Mouse (Mus musculus) spleen, postnatal 14 days (tissue): ENCODE measurements around the gene Ddx3y.

ENCODE experiments used
- DNase-seq, 2 experiments: peaks; one replicate each; pipeline ENCODE4 v3.0.0; 2021 to 2022; ENCODE audit warnings: low spot score in 2 of 2

Gene Ddx3y

DNA sequence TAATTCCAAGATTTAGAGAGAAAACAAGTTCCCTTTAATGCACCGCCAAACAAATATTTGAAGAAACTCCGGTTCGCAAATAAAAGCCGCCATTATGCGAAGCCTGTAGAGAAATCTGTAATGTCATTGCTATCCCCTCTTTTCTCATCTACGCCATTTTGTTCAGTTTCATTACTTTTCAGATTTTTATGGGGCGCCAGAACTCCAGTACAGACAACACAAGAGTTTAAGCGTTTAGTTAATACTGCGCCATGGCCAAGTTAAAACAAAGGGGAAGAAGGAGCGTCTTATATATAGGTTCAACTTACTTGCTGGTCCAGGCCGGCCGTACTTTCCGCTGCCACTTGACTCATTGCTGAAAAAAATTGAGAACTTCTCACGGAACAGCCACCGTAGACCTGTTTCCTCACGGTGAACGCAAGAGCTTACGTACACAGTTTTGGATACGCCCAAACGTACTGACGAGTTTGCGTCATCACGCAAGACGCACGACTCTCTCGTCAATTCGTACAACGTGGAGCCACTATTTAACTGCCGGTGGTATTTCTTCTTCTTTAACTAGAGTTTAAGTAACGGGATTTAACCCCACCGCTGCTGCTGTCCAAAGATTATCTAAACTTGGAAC, at the start of gene Ddx3y:
TSS of gene Ddx3y (minus strand) at position 459 of the 625 bp plus-strand sequence.
- peak in 1 of 2 experiments; percentile 37 for DNase-seq

DNA sequence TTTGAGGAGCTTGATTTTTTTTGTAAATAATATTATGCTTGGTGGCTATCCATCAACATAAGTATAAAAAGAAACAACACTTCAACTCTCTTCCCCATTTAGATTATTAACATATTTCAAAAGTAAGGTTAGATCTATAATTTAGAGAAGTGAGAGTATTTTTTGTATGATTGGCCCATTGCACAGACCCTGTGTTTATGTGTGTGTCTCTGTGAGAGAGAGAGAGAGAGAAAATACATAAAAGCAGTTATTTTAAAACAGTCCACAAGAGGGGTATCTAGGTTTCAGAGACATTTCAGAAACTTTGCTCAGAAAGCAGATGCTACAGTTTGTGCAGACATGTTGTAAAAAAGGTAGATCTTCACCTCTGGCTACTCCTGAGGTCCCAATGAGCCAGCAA, 7.3 kb upstream of the Ddx3y start:
- no peak for DNase-seq

DNA sequence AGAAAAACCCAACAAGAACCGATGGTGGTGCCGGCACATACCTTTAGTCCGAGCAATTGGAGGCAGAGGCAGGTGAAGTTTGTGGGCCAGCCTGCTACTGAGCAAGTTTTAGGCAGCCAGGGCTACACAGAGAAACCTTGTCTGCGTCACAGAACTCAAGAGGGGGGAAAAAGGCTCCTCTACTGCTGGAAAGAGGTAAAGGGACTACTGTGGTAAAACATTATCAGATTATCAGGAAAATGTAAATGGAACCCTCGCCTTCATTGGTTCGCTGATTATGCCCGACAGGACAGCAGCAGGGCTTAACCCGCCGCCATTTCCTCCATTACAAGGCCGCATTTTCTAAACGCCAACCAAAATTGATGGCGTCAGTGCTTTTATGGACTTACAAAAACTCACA, 694 bp downstream of the Ddx3y start:
- no peak for DNase-seq

DNA sequence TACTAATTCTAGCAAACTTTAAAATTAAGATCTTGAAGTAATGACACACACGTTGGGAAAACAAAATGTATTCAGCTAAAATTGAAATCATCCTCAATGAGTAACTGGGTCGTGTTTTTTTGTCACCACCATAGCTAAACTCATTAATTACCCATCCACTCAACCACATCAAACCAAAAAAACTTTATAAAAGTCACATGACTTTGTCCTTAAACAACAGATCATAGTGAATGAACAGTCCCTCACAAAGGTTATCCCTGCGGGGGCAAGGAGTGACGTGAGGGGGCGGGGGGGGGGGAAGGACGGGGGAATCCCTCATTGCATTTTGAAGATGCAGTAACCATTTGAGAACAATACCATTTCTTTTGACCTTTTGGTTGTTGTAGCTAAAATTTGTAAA, 40.3 kb downstream of the Ddx3y start:
- DNase-seq = no peak

DNA sequence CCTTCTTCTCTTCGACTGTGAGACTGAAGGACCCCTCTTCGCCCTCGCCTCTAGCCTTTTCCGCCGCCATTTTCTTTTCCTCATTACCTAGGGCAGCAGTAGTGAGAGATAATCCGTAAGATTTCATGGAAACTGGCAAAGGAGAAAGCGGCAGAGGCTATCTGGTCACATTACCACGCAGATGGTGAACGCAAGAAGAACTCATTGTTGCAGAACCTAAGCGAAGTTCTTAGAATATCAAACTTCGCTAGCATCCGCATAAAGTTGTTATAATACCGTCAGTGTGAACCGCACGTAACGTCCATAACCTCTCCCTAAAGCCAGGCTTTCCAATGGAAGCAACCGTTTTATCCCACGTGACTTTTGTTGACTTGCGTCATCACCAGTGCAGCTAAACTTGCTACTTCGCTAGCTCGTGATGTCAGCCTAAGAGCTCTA, 41.0 kb downstream of the Ddx3y start, which contains the start of gene Uty:
TSS of gene Uty (minus strand) at position 334 of the 438 bp plus-strand sequence.
- peak in 1 of 2 experiments; percentile 16 for DNase-seq

DNA sequence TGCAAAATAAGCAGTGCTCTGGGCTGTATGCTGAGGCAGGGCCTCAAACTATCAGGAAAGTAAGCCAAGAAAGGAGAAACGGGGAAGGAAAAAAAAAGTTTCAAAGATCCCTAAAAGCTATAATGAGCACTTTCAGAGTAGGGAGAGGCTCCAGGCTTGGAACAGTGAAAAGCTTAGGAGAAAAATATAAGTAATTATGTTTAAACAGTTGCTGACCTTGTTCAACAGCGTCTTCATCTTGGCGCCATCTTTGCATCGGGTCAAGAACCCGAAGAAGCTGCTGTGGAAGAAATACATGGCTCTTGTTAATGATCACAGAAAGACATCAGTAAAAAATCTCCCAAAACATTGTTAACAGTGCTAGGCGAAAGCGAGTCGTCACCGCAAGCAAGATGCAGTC, 41.5 kb downstream of the Ddx3y start:
- no peak for DNase-seq

DNA sequence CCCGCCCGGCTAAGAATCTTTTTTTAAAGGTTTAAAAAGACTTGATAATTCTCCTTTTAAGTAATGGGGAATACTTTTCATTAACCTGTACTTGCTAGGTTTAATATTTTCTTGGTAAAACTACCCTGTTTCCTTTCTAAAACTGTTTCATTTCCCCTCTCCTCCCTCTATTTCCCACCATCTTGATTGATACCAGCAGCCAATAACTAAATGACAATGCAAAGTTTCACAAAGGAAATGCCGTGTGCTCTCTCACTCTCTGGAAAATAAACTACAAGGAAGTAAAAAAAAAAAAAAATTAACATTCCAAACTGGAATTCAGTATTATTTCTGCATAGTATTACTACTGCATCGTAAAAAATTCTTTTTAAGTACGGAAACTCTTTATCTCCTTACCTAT, 42.0 kb downstream of the Ddx3y start:
- no peak for DNase-seq

DNA sequence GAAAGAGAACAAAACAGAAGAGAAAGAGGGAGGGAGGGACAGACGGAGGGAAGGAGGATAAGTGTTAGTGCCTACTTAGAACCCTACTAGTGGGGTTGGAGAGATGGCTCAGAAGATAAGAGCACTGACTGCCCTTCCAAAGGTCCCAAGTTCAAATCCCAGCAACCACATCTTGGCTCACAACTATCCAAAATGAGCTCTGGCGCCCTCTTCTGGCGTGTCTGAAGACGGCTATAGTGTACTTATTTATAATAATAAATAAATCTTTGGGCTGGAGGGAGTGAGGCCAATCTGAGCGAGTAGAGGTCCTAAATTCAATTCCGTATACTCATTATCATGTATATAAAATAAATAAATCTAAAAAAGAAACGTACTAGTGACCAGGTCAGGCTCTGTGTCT, 66.4 kb downstream of the Ddx3y start:
- no peak for DNase-seq
